Mouse (Mus musculus) kidney, adult 2 months (tissue): ENCODE measurements around the gene Uxs1.

Experiments used
- CTCF ChIP-seq: fragments of 200-500 bp; conservative IDR thresholded peaks from 2 replicates; pipeline ENCODE4 v1.5.1; 2011; ENCODE audit warnings: low read depth, mild to moderate bottlenecking, control low read depth, low read length, moderate library complexity, mixed read lengths; ENCODE audit not compliant: insufficient read depth, insufficient read length
- POLR2A ChIP-seq: fragments of 200-500 bp; IDR thresholded peaks from one replicate; pipeline ENCODE4 v1.6.1; 2011; ENCODE audit warnings: low read depth, low read length, control low read depth

DNA sequence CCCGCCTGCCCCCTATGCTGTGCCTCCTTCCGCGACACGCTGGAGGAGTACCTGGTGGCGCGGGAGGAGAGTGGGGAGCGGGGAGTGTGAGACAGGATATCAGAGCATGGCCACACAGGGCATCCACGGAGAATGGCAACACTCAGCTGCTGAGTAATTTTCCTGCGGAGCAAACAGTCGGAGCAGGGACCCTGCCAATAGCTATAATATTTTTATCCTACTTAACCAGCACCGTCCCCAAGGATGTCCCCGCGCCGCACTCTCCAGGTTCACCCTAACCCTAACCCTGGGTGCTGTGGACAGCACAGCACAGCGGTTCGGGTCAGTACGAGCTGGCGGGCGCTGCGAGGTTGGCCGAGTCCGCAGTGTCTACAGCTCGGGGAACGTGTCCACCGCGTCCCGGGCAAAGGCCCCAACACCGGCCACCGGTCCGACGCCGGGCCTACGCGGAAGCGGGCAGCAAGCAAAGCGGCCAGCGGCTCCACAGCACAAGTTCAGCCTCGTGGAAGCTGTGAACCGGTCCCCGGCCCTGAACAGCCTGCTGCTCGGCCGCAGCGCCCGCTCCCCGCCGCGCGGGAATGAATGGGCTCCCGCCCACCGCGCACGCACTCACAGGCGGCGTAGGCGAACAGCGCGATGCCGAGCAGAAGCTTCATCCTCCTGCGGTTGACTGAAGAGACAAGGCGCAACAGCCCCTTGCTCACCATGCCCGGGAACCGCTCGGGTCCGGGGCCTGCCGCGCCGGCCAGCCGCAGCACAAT lies 418 bp downstream of the Uxs1 start:
- TF ChIP-seq CTCF: no peak
- no peak for TF ChIP-seq POLR2A
